Mouse (Mus musculus): Measurements from ENCODE around the gene Nle1.

DNA sequence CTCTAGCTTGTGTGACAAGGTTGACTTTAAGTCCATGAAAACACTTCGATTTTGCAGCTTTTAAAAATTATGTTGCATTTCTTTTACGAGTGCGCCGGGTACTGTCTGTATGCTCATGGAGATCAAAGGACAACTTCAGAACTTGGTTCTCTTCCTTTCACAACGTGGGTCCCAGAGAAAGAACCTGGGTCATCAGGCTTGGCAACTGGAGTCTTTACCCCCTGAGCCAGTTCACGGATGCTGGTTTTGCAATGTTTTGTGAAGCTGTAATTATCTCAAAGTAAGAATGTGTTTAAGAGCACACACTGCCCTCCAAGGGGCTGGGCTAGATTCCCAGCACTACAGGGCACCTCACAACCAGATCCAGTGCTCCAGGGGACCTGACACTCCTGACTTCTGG, 54.1 kb downstream of the Nle1 start:
- TF ChIP-seq CTCF (IDR thresholded peaks at IDR 0.05; ENCODE audit: extremely low read depth, insufficient read depth, insufficient read length, insufficient replicate concordance) = no peak
- TF ChIP-seq POLR2A (IDR thresholded peaks at IDR 0.05; ENCODE audit: low read depth, low read length) = no peak
